Mouse (Mus musculus): Measurements from ENCODE around the gene Papln.

Gene Papln

DNA sequence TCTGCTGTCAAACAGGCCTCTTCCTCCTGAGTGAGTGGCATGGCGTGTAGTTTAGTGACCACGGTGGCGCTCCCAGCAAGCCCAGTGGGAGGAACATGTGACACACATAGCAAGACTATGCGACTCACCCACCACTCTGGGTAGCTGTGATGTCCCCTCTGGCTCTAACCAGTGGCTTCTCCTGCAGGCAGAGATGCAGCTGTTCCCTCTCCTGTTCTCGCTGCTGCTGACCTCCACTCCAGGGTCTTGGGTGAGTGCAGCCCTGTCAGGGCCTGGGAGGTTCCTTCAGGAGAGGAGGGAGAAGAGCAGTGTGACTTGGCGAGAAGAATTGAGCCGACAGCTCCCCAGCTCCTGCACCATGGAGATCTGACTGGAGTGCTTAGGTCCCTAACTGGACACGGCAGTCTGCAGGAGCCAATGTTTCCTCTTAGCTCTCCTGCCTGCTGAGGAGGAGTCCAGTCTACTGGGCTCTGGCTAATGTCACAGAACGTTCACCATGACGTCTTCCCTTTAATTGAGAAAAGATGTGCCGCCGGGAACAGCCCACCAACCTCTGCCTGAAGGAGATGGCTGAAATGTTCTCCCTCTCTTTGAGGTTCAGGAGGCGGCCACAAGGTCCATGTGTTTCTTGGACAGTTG lies 2.6 kb downstream of the Papln start:
- in situ Hi-C loops (cut with MboI; ENCODE audit: low sequenced_read_pairs) = no loop called here

DNA sequence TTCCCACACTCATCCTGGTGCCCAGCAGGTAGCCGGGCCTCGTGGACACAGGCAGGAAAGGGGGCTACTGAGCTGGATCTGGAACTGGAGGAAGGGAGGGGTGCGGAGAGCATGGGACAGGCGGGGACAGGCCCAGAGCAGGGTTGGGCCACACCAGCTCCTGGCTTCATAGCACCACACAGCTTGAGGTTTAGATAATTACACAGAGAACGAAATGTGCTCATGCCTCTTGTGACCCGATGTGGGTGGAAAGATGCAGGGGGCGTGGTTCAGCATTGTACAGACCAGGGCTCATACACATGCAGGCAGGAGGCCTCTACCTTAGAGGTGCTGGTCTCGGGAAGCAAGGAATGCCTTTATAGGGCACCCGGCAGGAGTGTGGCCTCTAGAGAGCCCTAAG lies 4.4 kb downstream of the Papln start:
- in situ Hi-C loops (cut with MboI; ENCODE audit: low sequenced_read_pairs) = no loop called here

DNA sequence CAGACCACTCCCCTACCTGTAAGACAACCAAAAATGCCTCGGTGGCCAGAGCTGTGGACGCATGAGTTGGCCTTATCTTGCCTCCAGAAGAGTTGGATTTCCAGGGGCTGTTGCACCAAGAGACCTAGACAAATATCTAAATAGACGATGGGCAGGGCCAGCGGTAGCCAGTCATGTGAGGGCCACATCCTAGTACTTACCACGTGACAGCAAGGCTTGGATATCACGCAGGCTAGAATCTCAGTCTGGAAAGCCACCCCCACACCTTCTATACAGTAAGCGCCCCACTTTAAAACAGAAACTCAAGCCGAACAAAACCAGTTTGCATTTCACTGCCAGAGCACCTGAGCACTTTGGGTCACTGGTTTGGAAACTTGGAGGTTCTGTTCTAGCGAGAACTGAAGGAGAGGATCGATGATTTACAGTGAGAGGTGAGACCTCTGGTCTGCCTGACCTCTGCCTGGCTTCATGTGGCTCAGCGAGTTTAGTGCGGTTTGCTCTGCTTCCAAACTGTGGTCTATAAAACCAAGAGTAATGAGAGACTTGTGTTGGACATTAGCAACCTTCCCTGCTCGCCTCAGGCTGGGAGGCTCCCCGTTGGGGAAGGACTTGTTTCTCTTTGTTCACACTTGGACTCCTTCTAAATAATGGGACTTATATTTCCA lies 4.9 kb downstream of the Papln start:
- in situ Hi-C loops (cut with MboI; ENCODE audit: low sequenced_read_pairs) = no loop called here

DNA sequence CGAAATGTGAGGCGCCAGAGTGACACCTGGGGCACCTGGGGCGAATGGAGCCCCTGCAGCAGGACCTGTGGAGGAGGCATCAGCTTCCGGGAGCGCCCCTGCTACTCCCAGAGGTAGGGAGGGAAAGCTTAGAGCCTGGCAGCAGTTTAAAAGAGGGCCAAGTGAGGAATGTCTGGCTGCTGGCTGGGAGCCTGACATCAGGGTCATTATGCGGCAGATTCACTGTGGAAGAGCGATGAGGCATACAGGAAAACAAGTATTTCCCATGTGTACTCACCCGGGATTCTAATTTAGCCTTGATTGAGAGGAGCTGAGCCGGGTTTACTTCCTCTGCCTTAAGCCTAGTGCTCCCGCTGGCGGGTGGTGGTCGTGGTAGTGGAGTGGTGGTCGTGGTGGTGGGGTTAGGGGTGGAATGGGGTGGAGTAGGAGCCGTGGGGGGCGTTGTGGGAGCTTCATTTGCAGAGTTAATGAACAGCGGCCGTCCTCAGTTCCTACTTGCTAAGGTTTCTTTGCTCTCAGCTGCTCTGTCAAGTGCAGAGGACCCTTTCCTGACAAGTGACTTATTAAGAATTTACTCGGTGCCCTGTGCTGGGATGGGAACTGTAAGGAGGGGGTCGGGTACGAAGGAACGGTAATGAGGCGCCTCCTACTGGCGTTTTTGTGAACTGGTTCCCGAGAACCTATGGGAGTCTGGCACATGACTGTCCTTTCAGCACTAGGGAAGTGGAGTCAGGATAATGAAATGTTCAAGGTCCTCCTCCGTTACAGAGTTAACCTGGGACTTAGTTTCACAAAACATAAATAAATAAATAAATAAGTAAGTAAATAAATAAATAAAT lies 7.2 kb downstream of the Papln start:
- in situ Hi-C loops (cut with MboI; ENCODE audit: low sequenced_read_pairs) = no loop called here

DNA sequence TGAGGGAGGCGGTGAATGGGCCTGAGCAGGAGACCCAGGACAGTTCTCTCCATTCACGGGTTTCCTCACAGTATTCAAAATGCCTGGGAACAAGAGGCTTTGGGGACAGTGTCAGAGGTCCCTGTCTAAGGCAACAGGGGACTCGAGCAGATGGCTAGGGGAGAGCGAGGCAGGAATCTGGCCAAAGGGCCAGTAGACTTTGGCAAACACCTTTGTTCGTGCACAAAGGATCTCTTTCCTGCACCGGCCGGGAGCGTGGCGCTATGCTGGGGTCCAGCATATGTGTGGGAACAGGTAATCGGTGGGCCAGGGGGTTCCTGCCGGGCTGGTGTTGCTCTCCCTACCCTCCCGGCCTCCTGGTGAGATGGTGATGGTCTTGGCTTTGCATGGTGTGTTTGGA lies 12.2 kb downstream of the Papln start:
- in situ Hi-C loops (cut with MboI; ENCODE audit: low sequenced_read_pairs) = no loop called here

DNA sequence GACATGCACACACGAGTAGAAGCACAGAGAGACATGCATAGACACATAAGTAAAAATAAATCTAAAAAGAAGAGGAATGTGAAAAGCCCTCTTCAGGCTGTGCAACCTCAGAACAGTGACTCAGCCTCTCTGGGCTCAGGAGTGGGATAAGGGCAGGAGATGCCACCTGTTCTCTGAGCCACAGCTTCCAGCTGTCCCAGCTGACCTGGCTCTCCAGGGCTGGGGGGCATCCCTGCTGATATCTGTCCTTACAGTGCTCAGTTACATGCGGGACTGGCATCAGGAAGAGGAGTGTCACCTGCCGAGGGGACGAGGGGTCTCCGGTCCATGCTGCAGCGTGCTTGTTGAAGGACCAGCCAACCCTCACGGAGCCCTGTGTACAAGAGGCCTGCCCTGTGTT lies 13.3 kb downstream of the Papln start:
- in situ Hi-C loops (cut with MboI; ENCODE audit: low sequenced_read_pairs) = no loop called here

DNA sequence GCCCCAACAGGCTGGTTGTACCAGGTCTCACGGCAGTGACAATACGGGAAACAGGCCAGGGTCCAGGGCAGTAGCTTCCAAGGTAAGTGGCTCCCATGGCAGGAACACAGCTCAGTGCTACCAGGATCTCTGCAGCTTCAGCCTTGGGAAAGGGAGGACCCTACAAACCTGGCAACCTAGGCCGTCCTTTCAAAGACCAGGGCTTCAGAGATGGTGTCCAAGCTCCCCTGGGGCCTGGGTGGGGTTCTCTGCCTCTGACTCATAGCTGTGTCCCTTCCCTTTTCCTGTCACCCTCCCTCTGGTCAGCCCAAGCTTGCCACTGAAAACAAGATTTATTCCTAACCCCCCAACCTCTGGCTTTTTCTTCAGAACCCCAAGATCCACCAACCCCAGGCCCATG lies 16.7 kb downstream of the Papln start:
- in situ Hi-C loops (cut with MboI; ENCODE audit: low sequenced_read_pairs) = no loop called here

DNA sequence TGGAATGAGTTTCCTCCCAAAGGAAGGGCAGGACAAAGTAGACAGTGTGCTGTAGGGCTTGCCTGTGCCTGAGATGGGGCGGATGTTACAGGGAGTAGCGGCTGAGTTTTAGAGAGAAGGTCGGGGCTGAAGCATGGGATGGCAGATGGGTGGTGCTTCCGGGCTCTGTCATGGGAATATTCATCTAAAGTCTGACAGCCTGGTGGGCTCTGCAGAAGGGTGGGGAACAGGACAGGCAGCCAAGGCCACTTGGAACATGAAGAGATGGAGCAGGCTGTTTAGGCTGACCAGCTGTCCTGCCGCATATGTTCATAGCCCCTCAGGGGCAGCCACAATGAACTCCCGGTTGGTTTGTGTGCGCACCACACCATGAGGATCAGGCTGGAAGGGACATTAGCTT lies 17.8 kb downstream of the Papln start:
- in situ Hi-C loops (cut with MboI; ENCODE audit: low sequenced_read_pairs) = no loop called here

DNA sequence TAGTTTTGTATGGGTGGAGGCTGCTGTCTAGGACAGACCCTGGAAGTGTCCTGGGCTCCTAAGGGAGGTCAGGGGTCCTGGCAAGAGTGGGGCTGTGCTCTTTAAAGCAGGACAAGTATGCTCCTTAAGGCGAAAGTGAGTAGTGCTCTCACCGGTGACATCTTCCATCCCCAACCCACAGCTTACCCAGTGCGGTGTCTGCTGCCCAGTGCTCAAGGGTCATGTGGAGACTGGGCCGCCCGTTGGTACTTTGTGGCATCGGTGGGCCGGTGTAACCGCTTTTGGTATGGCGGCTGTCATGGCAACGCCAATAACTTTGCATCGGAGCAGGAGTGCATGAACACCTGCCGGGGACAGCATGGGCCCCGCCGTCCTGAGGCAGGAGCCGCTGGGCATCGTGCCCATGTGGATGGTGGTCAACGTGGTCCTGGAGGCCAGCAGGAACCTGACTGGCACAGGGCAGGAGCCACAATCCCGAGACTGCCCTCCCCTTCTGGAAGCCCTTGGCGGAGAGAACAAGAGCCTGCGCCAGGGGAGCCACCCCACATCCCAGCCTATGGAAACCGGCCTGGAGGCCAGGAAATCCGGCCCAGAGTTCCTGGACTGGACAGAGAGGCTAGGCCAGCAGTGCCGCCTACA lies 18.3 kb downstream of the Papln start:
- in situ Hi-C loops (cut with MboI; ENCODE audit: low sequenced_read_pairs) = no loop called here

DNA sequence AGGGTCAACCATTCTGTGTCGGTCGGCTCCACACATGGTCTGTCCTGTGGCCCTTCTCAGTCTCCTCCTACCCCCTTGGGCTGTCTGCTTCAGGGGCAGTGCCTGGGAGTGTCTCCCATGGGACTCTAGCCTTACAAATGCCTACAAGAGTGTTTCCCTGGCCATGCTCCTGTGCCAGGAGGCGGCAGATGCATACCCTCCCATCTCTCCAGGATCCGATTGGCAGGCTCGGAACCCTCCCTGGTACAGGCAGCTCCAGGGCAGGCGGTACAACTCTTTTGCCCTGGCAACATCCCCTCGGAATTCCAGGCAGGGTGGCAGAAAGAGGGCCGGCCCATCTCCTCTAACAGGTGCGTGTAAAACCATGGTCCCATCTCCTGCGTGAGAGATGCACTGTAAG lies 19.2 kb downstream of the Papln start:
- in situ Hi-C loops (cut with MboI; ENCODE audit: low sequenced_read_pairs) = no loop called here

DNA sequence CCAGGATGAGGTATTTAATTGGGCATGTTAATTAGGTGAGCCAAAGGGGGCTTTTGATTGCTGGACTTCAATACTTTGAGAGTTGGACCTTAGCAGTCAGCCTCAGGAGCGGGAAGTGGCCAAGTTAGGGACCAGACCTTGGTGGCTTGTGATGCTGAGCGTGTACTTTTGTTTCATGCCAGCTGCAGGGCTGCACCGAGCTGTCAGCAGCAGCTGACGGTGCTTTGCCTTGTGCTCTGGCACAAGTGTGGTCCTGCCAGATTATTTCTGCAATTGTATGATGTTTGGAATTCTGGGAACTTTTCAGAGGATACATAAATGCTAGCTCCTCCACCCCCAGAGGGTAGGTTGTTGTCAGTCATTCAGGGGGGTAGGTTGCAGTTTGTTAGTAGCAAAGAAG lies 21.9 kb downstream of the Papln start:
- in situ Hi-C loops (cut with MboI; ENCODE audit: low sequenced_read_pairs) = no loop called here

DNA sequence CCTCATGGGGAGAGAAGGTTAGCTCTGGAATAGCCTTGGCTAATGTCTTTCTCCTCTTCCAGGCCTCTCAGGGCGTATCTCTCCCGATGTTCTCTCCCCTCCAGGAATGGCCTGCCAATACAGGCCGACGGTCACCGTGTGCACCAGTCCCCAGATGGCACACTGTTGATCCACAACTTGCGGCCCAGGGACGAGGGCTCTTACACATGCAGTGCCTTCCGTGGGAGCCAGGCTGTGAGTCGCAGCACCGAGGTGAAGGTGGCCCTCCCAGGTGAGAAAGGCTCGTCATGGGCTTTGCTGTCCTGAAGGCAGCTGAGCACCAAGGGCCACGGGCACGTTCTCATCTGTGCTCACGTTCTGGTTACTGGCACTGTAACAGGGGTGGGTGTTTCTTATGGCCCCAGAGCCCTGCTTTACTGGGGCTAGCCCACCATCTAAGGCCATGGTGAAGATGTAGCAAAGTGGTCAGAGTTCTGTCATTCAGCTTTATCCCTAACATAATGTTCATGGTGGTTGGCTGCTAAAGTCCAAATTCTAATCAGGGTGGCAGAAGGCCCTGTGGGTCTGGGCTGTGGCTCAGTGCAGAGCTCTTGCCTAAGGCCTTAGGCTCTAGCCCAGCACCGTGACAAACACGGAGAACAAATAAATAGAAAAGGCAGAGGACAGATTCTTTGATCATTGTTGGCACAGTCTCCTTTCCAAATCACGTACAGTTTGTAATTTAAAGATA lies 25.8 kb downstream of the Papln start:
- in situ Hi-C loops (cut with MboI; ENCODE audit: low sequenced_read_pairs) = no loop called here

DNA sequence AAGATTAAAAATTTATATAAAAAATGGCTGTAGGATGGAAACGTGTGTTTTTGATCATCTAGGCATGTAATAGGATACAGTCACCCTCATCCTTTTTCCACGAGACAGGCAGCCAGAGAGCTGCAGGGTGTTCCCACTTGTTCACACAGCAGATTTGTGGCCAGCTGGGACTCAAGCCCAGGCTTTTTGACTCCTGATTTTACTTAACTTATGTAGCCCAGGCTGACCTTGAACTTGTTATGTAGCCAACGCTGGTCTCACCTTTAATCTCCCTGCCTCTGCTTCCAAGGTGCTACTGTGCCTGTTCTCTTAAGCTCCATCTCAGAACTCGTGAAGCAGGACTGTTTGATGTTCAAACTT lies 26.3 kb downstream of the Papln start:
- in situ Hi-C loops (cut with MboI; ENCODE audit: low sequenced_read_pairs) = no loop called here

DNA sequence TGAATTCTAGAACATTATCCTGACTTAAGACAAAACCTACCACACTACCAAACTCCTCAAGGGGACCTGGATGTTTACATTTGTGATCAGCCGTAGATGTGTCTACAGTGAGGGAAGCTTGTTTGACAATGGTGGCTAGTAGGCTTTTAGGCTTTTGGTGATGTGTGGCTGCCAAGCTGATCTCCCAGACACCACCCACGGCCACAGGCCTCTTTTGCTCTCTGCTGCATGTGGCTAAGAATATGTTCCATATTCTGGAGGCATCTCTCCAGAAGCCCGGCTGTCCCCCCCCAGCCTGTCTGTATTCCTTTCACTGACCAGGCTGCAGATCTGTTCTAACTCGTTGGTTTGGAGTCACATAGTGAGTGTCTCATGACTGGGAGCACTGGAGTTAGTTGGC lies 27.3 kb downstream of the Papln start:
- in situ Hi-C loops (cut with MboI; ENCODE audit: low sequenced_read_pairs) = no loop called here

DNA sequence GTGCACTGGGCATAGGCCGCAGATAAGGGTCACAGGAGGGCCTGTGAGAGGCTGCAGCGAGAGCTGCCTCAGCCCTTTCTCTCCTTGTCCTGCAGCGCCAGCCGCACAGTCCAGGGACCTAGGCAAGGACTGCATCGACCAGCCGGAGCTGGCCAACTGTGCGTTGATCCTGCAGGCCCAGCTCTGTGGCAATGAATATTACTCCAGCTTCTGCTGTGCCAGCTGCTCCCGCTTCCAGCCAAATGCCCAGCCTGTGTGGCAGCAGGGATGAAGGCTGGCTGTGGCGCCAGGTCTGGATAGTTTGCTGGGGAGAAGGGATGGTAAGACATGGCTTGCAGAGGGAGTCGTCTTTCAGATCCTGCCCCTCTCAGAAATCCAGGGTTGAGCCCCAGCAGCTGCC lies 28.3 kb downstream of the Papln start:
- in situ Hi-C loops (cut with MboI; ENCODE audit: low sequenced_read_pairs) = no loop called here

DNA sequence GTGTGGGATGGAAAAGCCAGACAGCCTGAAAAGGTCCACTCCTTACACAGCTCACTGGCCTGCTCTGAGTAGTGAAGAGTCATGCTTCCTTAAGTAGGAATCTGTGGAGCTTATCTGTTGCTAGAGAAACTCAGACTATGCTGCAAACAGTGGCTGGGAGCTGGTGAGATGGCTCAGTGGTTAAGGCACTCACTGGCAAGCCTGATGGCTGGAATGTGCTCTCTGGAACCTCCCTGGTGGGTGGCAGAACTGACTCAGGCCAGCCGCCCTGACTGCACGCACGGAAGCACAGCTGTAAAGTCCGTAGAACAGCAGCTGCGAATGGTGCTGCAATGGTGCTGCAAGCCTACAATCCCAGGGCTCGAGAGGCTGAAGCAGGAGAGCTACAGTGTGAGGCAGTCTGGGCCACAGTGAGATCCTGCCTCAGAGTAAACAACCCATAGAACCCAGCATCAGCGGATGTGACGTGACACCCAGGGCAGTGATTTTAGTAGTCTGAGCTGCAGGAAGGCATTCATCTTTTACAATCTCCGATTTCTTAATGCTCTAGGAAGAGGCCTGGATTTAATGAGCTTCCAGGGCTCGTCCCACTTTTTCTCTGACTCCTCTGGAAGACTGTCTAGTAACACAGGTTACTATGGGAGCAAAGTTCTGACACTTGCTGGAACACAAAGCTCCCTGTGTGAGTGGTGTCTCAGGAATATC lies 29.4 kb downstream of the Papln start:
- in situ Hi-C loops (cut with MboI; ENCODE audit: low sequenced_read_pairs) = no loop called here

DNA sequence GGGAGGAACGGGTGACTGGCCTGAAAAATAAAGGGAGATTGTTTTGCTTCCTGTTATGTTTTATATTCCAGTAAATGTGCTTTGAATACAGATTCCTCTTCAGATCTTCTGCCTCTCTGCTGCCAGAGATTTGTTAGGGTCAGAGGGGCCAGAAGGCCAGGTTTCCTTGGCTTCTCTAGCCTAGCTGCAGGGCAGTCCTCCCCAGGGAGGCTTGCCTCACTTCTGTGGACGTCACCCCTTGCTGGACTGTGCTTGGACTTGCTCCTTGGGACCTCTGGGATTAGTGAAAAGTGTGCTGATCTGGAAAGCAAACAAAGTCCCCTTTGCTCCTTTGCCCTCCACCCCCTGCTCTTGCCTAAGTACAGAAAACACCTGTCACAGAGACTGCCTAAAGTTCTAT lies 31.6 kb downstream of the Papln start:
- in situ Hi-C loops (cut with MboI; ENCODE audit: low sequenced_read_pairs) = no loop called here

DNA sequence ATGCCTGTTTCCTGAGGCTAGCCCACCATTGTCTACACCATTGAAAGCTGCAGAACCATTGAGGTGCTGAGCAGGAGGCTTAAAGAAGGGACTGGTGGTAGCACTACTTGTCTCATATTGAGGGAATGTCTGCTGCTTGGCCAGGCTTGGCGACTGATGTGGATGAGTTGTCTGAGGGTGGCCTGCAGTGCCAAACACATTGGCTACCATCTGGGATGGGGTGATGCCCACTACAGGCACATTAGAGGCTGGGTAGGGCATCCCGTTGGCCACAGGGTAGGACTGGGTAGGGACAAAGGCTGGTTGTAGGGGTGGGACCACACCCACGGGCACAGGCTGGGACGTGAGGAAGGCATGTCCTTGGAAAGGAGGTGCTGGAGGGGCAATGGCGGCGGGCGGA lies 32.2 kb downstream of the Papln start:
- in situ Hi-C loops (cut with MboI; ENCODE audit: low sequenced_read_pairs) = no loop called here

DNA sequence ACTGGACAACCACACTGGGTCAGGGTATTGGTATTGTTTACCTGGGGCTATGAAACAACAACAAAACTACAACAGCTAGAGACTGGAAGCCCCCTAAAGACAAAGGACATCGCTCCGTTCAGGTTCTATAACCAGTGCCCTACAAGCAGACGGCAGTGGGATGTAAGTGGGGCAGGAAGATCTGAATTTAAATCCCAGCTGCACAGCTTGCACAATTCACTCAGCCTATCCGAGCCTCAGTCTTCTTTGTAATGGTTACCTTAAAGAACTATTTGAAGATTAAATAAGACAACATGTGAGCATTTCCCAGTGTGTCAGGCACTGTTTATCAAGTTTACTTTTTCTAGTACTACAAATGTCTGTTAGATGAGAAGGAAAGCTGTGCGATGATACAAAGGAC lies 34.9 kb downstream of the Papln start:
- in situ Hi-C loops (cut with MboI; ENCODE audit: low sequenced_read_pairs) = no loop called here

DNA sequence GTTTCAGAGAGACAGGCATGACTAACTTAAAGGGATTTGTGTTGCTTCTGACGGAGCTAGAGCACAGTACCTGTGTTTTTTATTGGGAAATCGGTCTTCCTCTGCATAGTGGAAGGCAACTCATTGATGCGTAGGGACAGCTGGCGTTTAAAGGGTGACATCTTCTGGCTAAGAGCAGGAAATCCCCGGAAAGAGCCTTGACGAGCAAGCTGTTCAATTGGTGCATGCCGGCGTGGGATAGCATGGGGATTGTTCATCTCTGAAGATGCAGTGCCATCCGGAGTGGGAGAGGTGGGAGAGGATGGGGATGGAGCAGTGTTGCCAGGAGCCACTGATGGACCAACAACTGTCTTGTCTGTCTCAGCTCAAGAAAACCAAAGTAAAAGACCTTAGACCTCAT lies 37.5 kb downstream of the Papln start:
- in situ Hi-C loops (cut with MboI; ENCODE audit: low sequenced_read_pairs) = no loop called here

DNA sequence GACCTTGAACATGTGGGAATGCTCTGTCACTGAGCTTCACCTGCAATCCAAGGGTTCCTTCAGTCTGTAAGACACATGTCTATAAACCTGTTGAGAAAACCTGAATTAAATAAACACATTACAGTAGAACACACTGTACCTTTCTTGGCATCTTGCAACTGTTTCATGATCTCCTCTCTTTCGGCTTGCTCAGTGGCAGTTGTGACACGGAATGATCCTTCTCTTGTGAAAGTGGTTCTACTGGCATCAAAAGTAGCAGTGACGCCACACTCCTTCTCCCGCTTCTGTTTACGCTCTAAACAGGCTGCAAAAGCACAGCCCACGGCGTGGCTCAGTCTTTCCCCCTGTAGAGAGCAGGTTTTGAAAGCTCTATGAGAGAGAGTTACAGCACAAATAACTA lies 40.2 kb downstream of the Papln start:
- in situ Hi-C loops (cut with MboI; ENCODE audit: low sequenced_read_pairs) = no loop called here
